Mouse (Mus musculus) forebrain, embryonic 12.5 days (tissue): Measurements from ENCODE around the gene Defb26. TPM values are rescaled to one million over a fixed set of nuclear protein-coding genes. Genes with fewer than 3 reads are reported as not detected.

ENCODE experiments used
- ATAC-seq: fragments of 200-750 bp; cut with Nextera tagmentation; 2 replicates; pipeline ENCODE4 v1.8.0; 2017; ENCODE audit warnings: moderate TSS enrichment; ENCODE audit not compliant: low FRiP score
- H3K27ac ChIP-seq: fragments of 300-500 bp; sonication (generic); 2 replicates; pipeline ENCODE4 v1.5.1; 2016; ENCODE audit warnings: mild to moderate bottlenecking
- H3K27me3 ChIP-seq: fragments of 300-500 bp; sonication (generic); 2 replicates; pipeline ENCODE4 v1.6.1; 2016; ENCODE audit warnings: mild to moderate bottlenecking
- H3K36me3 ChIP-seq: fragments of 300-500 bp; sonication (generic); replicated peaks from 2 replicates; pipeline ENCODE4 v1.6.1; 2016; ENCODE audit warnings: mild to moderate bottlenecking
- H3K4me1 ChIP-seq: fragments of 300-500 bp; sonication (generic); 2 replicates; pipeline ENCODE4 v1.6.1; 2016
- H3K4me2 ChIP-seq: fragments of 300-500 bp; sonication (generic); 2 replicates; pipeline ENCODE4 v1.6.1; 2016; ENCODE audit warnings: mild to moderate bottlenecking, moderate library complexity
- H3K4me3 ChIP-seq: fragments of 300-500 bp; sonication (generic); replicated peaks from 2 replicates; pipeline ENCODE4 v1.5.1; 2016; ENCODE audit warnings: mild to moderate bottlenecking
- H3K9ac ChIP-seq: fragments of 300-500 bp; sonication (generic); 2 replicates; pipeline ENCODE4 v1.6.1; 2016; ENCODE audit warnings: mild to moderate bottlenecking
- H3K9me3 ChIP-seq: fragments of 300-500 bp; sonication (generic); 2 replicates; pipeline ENCODE4 v1.6.1; 2016
- WGBS: fragments of 180-500 bp; shearing (Covaris S2); methylation state at CpG from one replicate; pipeline ENCODE4 v1.1.7; 2016; 5-methylcytosine and 5-hydroxymethylcytosine counted together
- polyA plus RNA-seq: library from polyadenylated mRNA; unstranded; fragments of >200 nt; fragmentation: Nextera tagmentation; extraction: Ambion mirVana; gene quantifications from 2 replicates; pipeline ENCODE4 v1.2.1, GENCODE M21; 2016

Gene Defb26
- polyA plus RNA-seq, 1 experiment from 2014 or later: not detected

DNA sequence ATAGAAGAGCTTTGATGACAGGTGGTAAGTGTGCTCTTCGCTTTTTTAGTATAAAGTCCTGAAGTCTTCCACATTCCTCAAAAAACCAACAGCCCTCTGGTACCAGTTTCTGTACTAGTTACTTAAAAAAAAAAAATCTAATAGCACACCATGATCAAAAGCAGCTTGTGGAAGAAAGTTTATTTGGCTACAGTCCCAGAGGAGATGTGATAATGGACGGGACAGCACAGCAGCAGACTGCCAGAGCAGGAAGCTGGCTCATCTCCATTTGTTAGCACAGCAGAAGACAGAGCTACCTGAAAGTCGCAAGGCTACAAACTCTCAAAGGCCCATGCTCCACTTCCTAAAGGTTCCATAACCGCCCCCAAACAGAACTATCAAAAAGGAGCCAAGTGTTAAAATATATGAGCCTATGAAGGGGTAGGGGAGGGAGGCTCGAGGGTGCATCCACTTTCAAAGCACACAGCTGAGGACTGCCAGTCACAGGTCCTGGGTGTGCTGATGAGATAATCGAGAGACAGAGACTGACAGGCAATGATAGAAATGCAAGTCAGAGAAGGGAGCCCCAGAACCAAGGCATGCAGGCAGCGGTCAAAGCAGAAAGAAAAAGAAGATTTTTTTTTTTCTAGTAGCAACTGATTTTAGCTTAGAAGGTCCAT lies 11.2 kb downstream of the Defb26 start:
- WGBS: 84% methylated on average over 7 of the region's 7 CpGs
- H3K27ac ChIP-seq: no peak overlapping the region
- H3K4me2 ChIP-seq: no peak overlapping the region

DNA sequence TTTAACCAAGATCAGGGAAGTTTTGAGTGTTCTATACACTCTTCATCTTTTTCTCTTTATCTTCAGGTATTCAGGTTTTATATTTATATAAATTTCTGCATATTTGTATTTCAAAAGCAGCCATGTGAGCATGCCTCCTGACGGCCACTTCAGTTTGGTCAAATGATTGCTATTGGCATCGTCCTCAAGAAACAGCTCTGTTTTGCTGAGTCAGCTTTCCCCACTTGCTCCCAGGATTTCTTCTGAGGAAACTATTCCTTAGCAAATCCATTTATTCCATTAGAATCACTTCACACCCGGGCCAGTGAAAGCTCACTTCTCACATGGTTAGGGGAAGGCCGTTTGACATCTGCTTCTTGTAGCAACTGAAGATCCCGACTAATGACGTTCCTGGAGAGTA lies 13.5 kb downstream of the Defb26 start:
- Histone ChIP-seq H3K36me3 (no peaks in the 10 kb centered on the region), H3K27me3 (no peaks in the 10 kb centered on the region), H3K4me3 (no peak overlapping the region), H3K9me3 (no peaks in the 10 kb centered on the region), H3K27ac (no peak overlapping the region), H3K4me1 (no peaks in the 10 kb centered on the region), H3K4me2 (no peak overlapping the region), H3K9ac (no peak overlapping the region)
- 82% methylated on average over 6 of the region's 6 CpGs for WGBS
- no peak for ATAC-seq

More for the DNA sequence above, 11.2 kb downstream of the Defb26 start:
- Histone ChIP-seq H3K4me1 (no peaks in the 10 kb centered on the region), H3K36me3 (no peaks in the 10 kb centered on the region), H3K4me3 (no peak overlapping the region), H3K27me3 (no peaks in the 10 kb centered on the region), H3K9me3 (no peaks in the 10 kb centered on the region), H3K9ac (no peak overlapping the region)
- ATAC-seq: no peak

DNA sequence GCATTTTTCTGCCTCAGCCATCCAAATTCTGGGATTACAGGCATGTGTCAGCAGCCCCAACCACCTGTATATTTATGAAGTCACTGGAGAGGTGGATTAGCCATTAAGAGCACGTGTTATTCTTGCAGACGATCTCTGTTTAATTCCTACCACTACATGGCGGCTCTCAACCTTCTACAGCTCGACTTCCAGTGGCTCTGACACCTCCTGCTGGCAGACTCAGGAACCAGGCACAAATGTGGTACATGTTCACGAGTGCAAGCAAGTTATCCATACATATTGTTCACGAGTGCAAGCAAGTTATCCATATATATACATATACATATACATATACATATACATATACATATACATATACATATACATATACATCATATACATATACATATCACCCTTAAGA lies 18.3 kb downstream of the Defb26 start:
- H3K4me2 ChIP-seq: no peak overlapping the region
- H3K27me3 ChIP-seq: no peaks in the 10 kb centered on the region
- WGBS: 72% methylated on average over 6 of the region's 6 CpGs
- H3K9ac ChIP-seq: no peak overlapping the region
- ATAC-seq: no peak
- no peaks in the 10 kb centered on the region for H3K9me3 ChIP-seq
- no peaks in the 10 kb centered on the region for H3K4me1 ChIP-seq
- H3K27ac ChIP-seq: no peak overlapping the region
- H3K4me3 ChIP-seq: no peak overlapping the region
- H3K36me3 ChIP-seq: no peaks in the 10 kb centered on the region

DNA sequence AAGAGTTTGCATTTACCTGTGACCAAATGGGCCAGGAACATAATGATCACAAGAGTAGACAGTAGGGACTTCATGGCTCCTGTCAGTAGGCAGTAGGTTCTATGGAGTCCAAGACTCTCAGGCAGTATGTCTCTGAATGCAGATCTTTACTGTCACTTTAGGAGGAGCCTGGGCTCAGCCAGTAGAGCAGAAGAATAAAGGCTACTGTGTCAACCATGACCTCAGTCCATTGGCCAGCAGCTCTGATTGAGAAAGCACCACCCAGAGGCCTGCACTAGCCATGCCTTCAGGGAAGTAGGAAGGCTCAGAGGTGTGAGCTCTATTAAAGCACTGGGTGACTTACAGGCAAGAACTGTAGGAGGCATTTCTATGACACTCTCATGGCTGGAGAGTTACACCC lies 21.5 kb downstream of the Defb26 start, which contains the start of gene Defb22:
Gene Defb22 (minus strand): TSS at position 101 of the 400 bp plus-strand sequence.
- H3K9me3 ChIP-seq: no peaks in the 10 kb centered on the region
- H3K27ac ChIP-seq: no peak within 1 kb of the TSS
- no peak within 1 kb of the TSS for H3K9ac ChIP-seq
- H3K36me3 ChIP-seq: no peaks in the 10 kb centered on the region
- no peaks in the 10 kb centered on the region for H3K27me3 ChIP-seq
- H3K4me1 ChIP-seq: no peaks in the 10 kb centered on the region
- ATAC-seq: no peak
- no peak within 1 kb of the TSS for H3K4me2 ChIP-seq
- no peak within 1 kb of the TSS for H3K4me3 ChIP-seq

DNA sequence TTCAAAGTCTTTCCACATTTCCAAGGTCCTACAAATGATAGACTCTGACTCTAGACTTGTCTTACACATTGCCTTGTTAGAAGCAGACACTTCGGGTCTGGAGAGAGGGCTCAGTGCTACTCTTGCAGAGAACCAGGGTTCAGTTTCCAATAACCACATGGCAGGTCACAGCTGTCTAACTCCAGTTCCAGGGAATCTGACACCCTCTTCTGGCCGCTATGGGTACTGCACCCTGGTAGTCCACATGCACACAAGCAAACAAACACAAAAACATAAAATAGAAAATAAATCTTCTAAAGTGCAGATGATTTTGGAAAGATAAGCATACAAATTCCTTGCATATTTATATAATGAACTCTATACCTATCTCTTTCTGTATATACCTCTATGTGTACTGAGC lies 24.5 kb downstream of the Defb26 start:
- no peak for ATAC-seq
- Histone ChIP-seq H3K27me3 (no peaks in the 10 kb centered on the region), H3K9me3 (no peaks in the 10 kb centered on the region), H3K27ac (no peak overlapping the region), H3K4me2 (no peak overlapping the region), H3K36me3 (no peaks in the 10 kb centered on the region), H3K9ac (no peak overlapping the region), H3K4me3 (no peak overlapping the region), H3K4me1 (no peaks in the 10 kb centered on the region)
- WGBS: 74% methylated on average over 2 of the region's 2 CpGs

DNA sequence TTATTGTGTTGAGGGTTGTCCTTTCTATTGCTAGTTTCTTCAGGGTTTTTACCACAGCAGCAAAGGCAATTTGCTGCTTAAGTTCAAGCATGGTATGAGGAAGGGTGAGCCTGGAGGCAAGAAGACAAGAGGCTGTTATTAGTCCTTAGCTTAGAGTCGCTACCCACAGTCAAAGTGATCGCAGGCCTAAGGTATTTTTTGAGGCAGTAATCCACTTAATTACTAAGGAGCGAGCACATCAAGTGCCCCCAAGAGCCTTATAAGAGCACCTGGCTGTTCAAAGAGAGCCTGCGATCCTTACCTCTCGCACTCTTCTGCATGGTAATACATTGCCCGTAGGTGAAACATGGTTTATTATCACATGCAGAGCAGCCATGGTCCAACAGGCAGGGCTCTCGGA lies 29.8 kb downstream of the Defb26 start:
- Histone ChIP-seq H3K4me1 (no peaks in the 10 kb centered on the region), H3K9ac (no peak overlapping the region), H3K4me3 (no peak overlapping the region), H3K4me2 (no peak overlapping the region), H3K27ac (no peak overlapping the region), H3K27me3 (no peaks in the 10 kb centered on the region), H3K9me3 (no peaks in the 10 kb centered on the region), H3K36me3 (no peaks in the 10 kb centered on the region)
- 88% methylated on average over 7 of the region's 7 CpGs for WGBS
- no peak for ATAC-seq

DNA sequence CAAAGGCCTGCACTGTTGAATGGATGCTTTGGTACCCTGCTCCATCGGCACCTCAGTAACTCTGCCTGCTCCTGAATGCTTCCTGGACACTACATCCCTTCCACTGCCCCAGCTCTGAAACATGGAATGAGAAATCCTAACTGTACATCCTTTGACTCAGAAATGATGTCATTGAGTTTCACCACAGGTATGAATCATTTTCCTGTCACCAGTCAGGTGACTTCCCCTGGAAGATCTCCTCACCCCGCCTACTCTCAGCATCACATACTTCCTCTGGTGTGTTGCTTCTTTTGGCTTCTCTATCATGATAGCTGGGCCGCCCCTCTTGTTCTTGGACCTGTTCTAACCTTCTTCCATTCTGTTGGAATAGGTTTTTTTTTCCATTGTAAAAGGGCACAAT lies 30.6 kb downstream of the Defb26 start:
- Histone ChIP-seq H3K27ac (no peak overlapping the region), H3K36me3 (no peaks in the 10 kb centered on the region), H3K4me2 (no peak overlapping the region), H3K9me3 (no peaks in the 10 kb centered on the region), H3K9ac (no peak overlapping the region), H3K4me1 (no peaks in the 10 kb centered on the region), H3K27me3 (no peaks in the 10 kb centered on the region), H3K4me3 (no peak overlapping the region)
- 88% methylated on average over 3 of the region's 3 CpGs for WGBS
- no peak for ATAC-seq

DNA sequence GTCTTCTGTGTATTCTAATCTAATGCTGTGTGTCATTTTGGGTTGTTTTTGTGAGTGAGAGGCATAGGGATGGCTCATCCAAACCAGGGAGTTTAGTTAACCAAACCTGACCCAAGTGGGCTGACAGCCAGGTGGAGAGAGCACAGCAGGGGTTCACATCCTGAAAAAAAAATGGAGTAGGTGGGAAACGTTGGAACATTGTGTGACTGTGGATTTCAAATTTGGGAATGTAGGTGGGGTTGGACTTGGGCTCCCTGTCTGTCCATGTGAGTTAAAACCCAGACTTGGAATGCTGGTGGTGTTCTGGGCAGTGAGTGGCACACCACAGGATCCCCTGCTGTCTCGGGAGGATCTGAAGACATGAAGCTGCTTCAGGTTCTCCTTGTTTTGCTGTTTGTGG lies 34.7 kb downstream of the Defb26 start, which contains the start of gene Defb20:
Gene Defb20 (plus strand): TSS at position 301 of the 400 bp plus-strand sequence.
- Histone ChIP-seq H3K27ac (no peak within 1 kb of the TSS), H3K9me3 (no peaks in the 10 kb centered on the region), H3K9ac (no peak within 1 kb of the TSS), H3K27me3 (no peaks in the 10 kb centered on the region), H3K36me3 (no peaks in the 10 kb centered on the region), H3K4me1 (no peaks in the 10 kb centered on the region), H3K4me3 (no peak within 1 kb of the TSS), H3K4me2 (no peak within 1 kb of the TSS)
- no peak for ATAC-seq
- 62% methylated on average over 2 of the region's 2 CpGs for WGBS

DNA sequence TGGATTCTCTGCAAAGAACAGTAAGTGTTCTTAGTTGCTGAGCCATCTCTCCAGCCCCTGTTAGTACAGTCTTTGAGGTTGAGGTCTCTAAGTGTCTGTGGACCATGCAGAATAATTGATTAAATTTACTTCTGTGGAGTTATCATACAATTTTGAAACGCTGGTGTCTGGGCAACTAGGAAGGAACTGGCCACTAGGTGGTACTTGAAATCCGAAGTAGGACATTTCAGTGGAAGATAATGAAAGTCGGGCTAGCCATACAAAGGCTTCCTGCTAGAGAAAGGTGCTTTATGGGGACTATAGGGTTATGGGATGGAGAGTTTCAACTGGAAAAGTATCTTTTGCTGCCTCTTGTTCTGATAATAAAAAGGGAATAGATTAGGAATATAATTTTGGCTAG lies 39.1 kb downstream of the Defb26 start:
- Histone ChIP-seq H3K9ac (no peak overlapping the region), H3K36me3 (no peaks in the 10 kb centered on the region), H3K4me2 (no peak overlapping the region), H3K4me3 (no peak overlapping the region), H3K27ac (no peak overlapping the region), H3K9me3 (no peaks in the 10 kb centered on the region), H3K27me3 (no peaks in the 10 kb centered on the region), H3K4me1 (no peaks in the 10 kb centered on the region)
- ATAC-seq: no peak
- WGBS: 37% methylated on average over 3 of the region's 3 CpGs

DNA sequence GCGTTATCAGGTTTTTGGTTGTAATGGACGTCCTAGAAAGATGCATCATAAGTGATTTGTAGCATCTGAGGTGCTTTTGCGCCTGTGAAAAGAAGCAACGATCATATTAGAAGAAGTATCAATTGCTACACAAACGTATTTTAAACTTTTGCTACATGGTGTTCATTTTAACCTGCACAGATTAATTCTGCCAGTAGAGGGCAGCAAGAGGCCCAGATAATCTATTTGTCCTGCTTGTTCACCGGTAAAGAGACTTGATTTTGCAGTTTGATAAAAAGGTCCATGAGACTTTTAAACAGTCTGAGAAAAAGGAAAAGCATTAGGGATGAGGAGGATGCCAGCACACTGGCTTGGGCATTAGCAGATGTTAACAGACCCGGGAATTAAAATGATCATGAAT lies 40.5 kb downstream of the Defb26 start:
- no peak overlapping the region for H3K4me3 ChIP-seq
- 34% methylated on average over 7 of the region's 7 CpGs for WGBS

DNA sequence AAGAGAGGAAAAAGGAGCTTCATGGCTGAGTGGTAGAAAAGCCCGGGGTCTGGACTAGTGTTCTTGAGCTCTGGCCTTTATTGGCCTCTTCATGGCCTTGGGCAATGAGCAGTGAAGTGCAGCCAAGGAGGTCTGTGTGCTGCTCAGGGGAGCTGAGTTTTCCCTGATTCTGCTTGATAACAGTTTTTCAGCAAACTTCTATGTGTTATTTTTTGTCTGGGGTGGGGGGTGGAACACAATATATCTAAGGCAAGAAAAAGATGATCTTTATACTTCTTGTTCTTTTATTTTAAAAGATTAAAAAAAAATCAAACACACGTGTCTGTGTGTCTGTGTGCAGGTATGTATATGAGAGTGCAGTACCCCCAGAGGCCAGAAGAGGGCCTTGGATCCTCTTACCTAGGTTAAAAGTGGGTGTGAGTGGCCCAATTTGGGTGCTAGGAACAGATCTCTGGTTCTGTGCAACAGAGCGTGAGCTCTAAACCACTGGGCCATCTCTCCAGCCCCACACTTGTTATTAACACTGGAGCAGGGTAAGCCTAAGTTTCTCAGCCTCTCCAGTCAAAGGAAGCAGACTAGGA lies 46.8 kb downstream of the Defb26 start, which contains the start of gene Defb23:
Gene Defb23 (minus strand): TSS at position 51 of the 581 bp plus-strand sequence.
- ATAC-seq: no peak
- H3K9ac ChIP-seq: no peak within 1 kb of the TSS
- H3K36me3 ChIP-seq: no peaks in the 10 kb centered on the region
- 87% methylated on average over 3 of the region's 3 CpGs for WGBS
- H3K4me2 ChIP-seq: no peak within 1 kb of the TSS
- no peak within 1 kb of the TSS for H3K27ac ChIP-seq
- H3K4me1 ChIP-seq: no peaks in the 10 kb centered on the region
- H3K9me3 ChIP-seq: peaks cover 3% of the 10 kb centered on the region; the same call in 1 of the 2 replicates
- H3K4me3 ChIP-seq: no peak within 1 kb of the TSS
- no peaks in the 10 kb centered on the region for H3K27me3 ChIP-seq

More for the DNA sequence above, 40.5 kb downstream of the Defb26 start:
- Histone ChIP-seq H3K4me1 (no peaks in the 10 kb centered on the region), H3K9ac (no peak overlapping the region), H3K36me3 (no peaks in the 10 kb centered on the region), H3K27ac (no peak overlapping the region), H3K9me3 (no peaks in the 10 kb centered on the region), H3K27me3 (no peaks in the 10 kb centered on the region), H3K4me2 (no peak overlapping the region)
- ATAC-seq: no peak

DNA sequence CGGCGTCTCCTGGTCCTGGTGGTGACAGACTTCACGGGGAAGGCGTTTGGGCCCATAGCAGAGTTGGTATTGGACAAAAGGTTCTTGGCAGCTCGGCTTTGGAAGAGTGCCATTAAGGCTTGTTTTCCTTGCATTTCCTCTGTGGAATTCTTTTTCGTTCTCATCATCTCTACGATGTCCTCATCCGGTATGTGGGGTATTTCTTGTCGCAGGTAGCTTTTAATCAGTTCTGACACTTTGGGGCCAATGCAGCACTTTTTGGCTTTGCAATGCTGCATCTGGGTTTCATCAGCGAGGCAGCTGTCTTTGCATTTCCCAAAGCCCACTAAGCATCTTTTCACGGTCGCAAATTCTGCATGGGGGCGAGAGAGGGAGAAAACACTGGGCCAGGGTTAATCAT lies 52.3 kb downstream of the Defb26 start:
- no peak for ATAC-seq
- no peak overlapping the region for H3K9ac ChIP-seq
- no peak overlapping the region for H3K4me2 ChIP-seq

More for the DNA sequence above, 52.3 kb downstream of the Defb26 start:
- H3K27me3 ChIP-seq: no peaks in the 10 kb centered on the region
- H3K27ac ChIP-seq: no peak overlapping the region
- H3K4me1 ChIP-seq: no peaks in the 10 kb centered on the region
- H3K9me3 ChIP-seq: no peaks in the 10 kb centered on the region; the same call in 1 of the 2 replicates
- H3K4me3 ChIP-seq: no peak overlapping the region
- H3K36me3 ChIP-seq: no peaks in the 10 kb centered on the region
- 77% methylated on average over 13 of the region's 13 CpGs for WGBS
